Mouse (Mus musculus) cerebellum, postnatal 36 days (tissue): Measurements from ENCODE around the gene Gdf2.

Source experiments
- DNase-seq, 2 experiments: peaks; one replicate each; pipeline ENCODE4 v3.0.0; 2021 to 2022; ENCODE audit warnings: mixed read lengths in 2 of 2

The Gdf2 gene

DNA sequence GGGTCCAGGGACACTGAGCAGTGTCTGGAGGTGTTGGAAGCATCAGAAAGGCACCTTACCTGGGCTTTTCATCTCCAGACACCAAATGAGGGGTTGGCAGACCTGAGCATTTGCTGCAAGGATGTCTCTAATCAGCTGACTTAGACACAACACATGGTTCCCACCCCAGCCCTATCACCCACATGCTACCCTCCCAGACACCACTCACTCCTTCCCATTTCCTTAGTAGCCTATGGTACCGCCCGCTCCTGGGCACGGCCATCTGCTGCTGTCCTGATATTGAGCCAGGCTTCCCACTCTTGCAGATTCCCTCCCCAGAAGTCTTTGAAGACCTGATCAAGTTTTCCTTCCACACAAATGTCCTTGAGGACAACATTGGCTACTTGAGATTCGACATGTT, 17.3 kb downstream of the Gdf2 start:
- no peak for DNase-seq

GRCm38 (mm10) chr14:33958841-33959240, 18.0 kb downstream of the Gdf2 start:
- no peak for DNase-seq

DNA sequence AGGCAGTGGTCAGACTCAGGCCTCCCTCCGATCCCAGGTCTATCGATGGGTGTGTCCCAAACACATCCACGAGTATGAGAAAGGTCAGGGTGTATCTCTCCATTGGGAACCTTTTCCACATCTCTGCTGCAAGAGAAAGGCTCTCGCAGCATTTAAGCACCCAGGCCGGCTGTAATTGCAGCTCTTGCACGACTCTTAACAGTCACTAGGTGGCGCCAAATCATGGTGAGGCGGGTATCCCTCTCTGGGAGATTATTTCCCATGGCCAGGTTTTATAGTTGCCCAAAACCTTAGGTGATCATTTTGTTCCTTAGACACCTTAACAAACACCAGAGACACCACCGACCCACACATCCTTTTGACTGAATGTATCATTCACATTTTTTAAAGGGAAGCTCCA, 18.5 kb downstream of the Gdf2 start:
- DNase-seq, result peak; percentile 66 to 72

DNA sequence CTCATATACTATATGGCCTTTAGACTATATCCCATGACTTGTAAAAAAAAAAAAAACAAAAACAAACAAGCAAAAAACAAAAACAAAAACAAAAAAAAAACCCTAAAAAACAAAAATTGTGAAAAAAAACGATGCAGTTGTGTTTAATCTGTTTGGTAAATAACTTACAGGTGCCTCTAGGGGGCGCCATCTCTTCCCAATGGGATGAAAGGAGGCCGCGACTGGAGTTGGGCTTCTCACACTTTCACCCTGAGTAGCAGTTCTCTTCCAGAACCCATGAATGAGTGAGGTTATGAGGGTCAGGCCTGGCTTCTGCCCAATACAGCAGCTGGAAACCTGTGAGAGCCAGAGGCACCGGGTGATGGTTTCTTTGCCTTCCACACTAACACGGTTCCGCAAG, 24.8 kb downstream of the Gdf2 start:
- DNase-seq, result no peak

- no peak for DNase-seq
These were observed 31.8 kb downstream of the Gdf2 start for GRCm38 (mm10) chr14:33972679-33973078.

DNA sequence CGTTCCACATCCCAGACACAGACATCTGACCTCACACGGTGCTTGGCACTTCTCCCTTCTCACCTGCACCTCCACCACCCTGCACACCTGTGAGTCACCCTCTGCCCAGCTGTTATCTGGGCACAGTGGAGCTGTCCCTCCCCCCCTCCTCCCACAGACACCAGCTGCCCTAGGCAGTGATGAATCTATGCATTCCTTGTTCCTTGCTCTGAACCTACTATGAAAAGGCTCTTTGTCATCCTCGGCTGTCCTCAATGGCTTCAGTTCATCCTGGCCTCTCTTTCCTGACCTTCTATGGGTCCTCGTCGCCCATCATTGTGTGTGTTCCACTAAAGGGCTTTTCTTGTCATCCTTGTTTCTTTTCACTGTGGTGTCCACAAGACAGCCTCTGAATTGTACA, 33.9 kb downstream of the Gdf2 start:
- DNase-seq, result no peak

DNA sequence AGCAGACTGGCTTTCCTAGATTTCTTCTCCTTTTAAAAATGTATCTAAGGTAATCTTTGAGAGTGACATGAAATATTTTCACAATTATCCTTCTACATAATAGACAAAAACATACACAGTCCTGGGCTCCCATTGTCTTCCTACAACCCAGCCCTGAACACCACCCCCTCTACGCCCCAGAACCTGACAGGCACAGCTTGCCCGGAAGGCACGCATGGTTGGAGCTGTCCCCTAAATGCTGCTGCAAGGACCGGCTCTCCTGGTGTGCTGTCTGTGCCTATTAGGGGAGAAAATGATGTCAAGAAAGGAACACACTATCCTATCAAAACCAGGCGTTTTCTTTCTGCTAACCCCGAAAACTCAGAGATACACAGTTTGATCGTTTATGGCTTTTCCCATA, 36.9 kb downstream of the Gdf2 start:
- DNase-seq, result no peak

- DNase-seq, result peak in 1 of 2 experiments; percentile 26
These were observed 37.8 kb downstream of the Gdf2 start, which contains the start of gene Zfp488 for GRCm38 (mm10) chr14:33978604-33979059. Gene Zfp488, minus strand, starts transcription at chr14:33978764.

DNA sequence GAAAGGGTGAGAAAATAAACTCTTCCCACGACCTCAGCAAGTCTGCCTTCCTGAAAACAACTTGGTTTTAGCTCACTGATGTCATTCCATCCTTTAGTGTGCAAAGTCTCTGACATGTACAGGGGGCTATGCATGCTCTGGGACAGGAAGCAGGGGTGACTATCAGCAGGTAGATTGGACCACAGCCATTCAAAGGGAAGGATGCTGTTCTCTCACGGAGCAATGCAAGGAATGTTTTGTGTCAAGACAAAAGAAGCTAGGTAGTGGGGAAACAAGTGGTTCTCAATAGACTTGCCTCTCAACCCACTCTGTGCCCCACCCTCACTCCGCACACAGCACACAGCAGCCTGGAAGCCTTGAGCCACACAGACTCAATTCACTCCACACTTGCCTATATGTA, 48.4 kb downstream of the Gdf2 start:
- no peak for DNase-seq

GRCm38 (mm10) chr14:33991971-33992370, 51.1 kb downstream of the Gdf2 start:
- DNase-seq, result peak; percentile 78 to 82

DNA sequence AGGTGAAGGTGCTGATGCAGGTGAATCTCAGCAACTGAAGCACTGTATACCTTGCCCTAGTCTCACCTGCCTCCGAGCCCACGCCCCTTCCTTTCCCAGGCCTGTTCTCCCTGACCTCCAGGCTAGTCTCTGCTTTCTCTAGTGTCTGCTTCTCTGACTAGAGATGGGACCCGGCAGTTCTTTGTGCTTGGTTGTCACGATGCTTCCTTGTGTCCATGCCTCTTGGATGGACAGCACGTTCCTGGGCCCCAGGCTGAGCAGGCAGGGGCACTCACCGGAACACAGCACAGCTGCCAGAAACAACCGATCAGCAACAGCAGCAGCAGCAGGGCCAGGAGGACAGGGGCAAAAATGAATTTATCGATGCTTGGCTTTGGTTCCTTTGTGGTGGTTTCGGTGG, 52.2 kb downstream of the Gdf2 start:
- DNase-seq, result no peak

GRCm38 (mm10) chr14:33993521-33994289, 52.9 kb downstream of the Gdf2 start:
- no peak for DNase-seq
